Mouse (Mus musculus) lung, postnatal 0 days (tissue): ENCODE measurements around the gene Dnajc5.

ENCODE experiments used
- CTCF ChIP-seq: IDR thresholded peaks from 2 replicates; pipeline ENCODE4 v1.5.1; 2016; ENCODE audit warnings: antibody characterized with exemption, mild to moderate bottlenecking
- EP300 ChIP-seq: IDR thresholded peaks from 2 replicates; pipeline ENCODE4 v1.6.1; 2016; ENCODE audit warnings: antibody characterized with exemption, mild to moderate bottlenecking, control low read depth

- TF ChIP-seq CTCF (peak; percentile 57), EP300 (peak; percentile 65; the same call in 1 of the 2 replicates)
Measured at GRCm38 (mm10) chr2:181483562-181484318, 36.5 kb upstream of the Dnajc5 start.
